Mouse (Mus musculus) thymus, adult 2 months (tissue): ENCODE data around the gene Bclaf3.

ENCODE experiments used
- CTCF ChIP-seq: fragments of 200-500 bp; IDR thresholded peaks from 2 replicates; pipeline ENCODE4 v1.5.1; 2012; ENCODE audit warnings: mild to moderate bottlenecking, control low read depth, low read length, moderate library complexity, borderline replicate concordance; ENCODE audit not compliant: control insufficient read depth, poor library complexity, insufficient read depth; ENCODE audit errors: extremely low read depth
- POLR2A ChIP-seq: fragments of 200-500 bp; IDR thresholded peaks from 2 replicates; pipeline ENCODE4 v1.6.1; 2012; ENCODE audit warnings: mild to moderate bottlenecking, low read length, control low read depth, moderate library complexity; ENCODE audit not compliant: control insufficient read depth, poor library complexity, insufficient read depth; ENCODE audit errors: extremely low read depth

GRCm38 (mm10) chrX:159522651-159523050 lies 3.8 kb upstream of the Bclaf3 start:
- TF ChIP-seq POLR2A: no peak
- TF ChIP-seq CTCF: no peak
